Mouse (Mus musculus): ENCODE results near the gene Phf23. TPM values are rescaled to one million over a fixed set of nuclear protein-coding genes. Genes with fewer than 3 reads are reported as not detected.
A peak's percentile ranks its signal among the peaks of the same experiment; 100 is the strongest.
"Not testable (repeated sequence)": the region's sequence is repeated elsewhere in the genome, so short reads cannot be mapped to it uniquely, and the experiment has no call there.

Gene Phf23
- polyA plus RNA-seq, 1 experiment from 2014 or later, result 87.8 TPM

DNA sequence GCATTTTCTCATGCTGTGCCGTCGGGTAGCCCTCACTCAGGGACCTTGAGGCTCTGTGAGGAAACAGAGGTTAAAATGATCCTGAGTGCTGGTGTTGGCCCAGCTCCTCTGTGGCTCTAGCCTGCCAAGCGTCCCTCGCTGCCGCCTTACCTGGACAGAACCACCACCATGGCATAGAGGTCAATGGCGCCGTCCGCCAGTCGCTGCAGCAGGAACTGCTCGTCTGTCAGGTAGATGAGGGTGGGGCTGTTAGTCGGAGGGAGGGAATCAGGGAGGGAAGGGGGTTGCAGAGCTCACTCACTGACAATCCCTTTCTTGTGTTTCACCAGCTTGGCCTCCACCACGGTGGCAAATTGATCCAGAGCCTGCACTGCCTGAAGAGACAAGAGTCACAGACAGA, 15.0 kb downstream of the Phf23 start:
- no peak overlapping the region for H3K27ac ChIP-seq
- no peak for ATAC-seq (ENCODE audit: low FRiP score)
- H3K36me3 ChIP-seq, result peaks cover 81% of the 10 kb centered on the region
- no peak overlapping the region for H3K4me2 ChIP-seq (replicated peaks)
- H3K9me3 ChIP-seq (replicated peaks), result no peaks in the 10 kb centered on the region
- peaks cover 14% of the 10 kb centered on the region for H3K4me1 ChIP-seq
- H3K4me3 ChIP-seq, result no peak overlapping the region
- WGBS, result 84% methylated on average over 12 of the region's 12 CpGs
- no peak overlapping the region for H3K9ac ChIP-seq
- H3K27me3 ChIP-seq, result no peaks in the 10 kb centered on the region

DNA sequence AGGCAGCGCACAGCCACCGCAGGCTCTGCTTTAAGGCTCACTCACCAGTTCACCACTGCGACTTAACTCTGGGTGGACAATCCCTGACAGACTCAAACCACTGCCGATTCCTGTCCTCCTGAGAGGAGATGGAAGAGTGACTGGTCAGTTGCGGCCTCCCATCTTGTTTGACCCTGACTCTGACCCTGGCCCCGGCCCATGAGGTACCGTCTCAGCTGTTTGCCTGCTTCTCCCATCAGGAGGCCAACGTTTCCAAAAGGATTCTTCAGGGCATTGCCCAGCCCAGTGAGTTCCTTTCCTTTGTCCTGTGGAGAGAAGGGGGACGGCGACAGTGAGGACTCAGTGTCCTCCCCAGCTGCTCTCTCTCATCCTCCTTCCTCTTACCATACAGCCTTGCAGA, 15.4 kb downstream of the Phf23 start:
- peaks cover 15% of the 10 kb centered on the region for H3K4me1 ChIP-seq
- H3K27ac ChIP-seq, result no peak overlapping the region
- H3K36me3 ChIP-seq, result peaks cover 76% of the 10 kb centered on the region
- no peak overlapping the region for H3K4me2 ChIP-seq (replicated peaks)
- H3K9ac ChIP-seq, result no peak overlapping the region
- WGBS, result 66% methylated on average over 10 of the region's 10 CpGs
- H3K9me3 ChIP-seq (replicated peaks), result no peaks in the 10 kb centered on the region
- H3K4me3 ChIP-seq, result no peak overlapping the region
- no peak for ATAC-seq (ENCODE audit: low FRiP score)
- no peaks in the 10 kb centered on the region for H3K27me3 ChIP-seq

DNA sequence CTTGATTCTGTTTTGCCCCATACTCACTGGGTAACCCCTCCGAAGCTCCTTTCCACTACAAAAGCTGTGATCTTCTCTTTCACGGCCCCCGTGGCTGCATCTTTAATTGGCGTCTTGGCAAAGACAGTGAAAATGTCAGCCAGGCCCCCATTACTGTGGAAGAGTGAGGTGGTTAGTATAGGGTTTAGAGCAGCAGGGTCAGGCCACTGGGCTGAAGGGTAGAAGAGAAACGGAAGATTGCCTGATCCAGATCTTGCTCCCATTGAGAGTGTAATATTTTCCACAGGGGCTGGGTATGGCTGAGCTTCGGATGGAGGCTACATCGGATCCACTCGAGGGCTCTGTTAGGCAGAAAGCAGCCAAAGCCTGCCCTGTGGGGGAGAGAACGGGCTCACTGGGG, 17.4 kb downstream of the Phf23 start:
- Histone ChIP-seq H3K9me3 (replicated peaks) (no peaks in the 10 kb centered on the region), H3K9ac (no peak overlapping the region), H3K36me3 (peaks cover 57% of the 10 kb centered on the region), H3K4me1 (peaks cover 28% of the 10 kb centered on the region), H3K4me2 (replicated peaks) (no peak overlapping the region), H3K27ac (no peak overlapping the region), H3K4me3 (no peak overlapping the region), H3K27me3 (no peaks in the 10 kb centered on the region)
- ATAC-seq (ENCODE audit: low FRiP score), result no peak
- WGBS, result 87% methylated on average over 9 of the region's 9 CpGs

DNA sequence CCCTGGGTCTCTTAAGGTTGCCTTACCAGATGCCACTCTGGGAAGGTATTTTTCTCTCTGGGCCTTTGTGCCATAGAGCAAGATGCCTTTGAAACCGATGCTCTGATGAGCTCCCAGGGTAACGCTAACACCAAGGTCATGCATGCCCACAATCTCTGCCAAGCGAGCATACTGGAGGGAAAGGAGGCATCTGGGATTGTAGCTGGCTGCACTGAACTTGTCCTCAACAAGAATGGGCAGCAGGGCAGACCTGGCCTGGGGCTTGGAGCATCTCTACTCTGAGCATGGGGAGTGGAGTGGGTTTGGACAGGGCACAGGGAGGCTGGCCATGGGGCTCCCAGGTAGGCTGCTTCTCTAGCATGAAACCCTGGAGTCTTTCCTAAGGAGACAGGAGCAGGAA, 17.8 kb downstream of the Phf23 start:
- ATAC-seq (ENCODE audit: low FRiP score), result no peak
- Histone ChIP-seq H3K4me1 (peaks cover 30% of the 10 kb centered on the region), H3K36me3 (peaks cover 52% of the 10 kb centered on the region), H3K4me3 (no peak overlapping the region), H3K9ac (no peak overlapping the region), H3K9me3 (replicated peaks) (no peaks in the 10 kb centered on the region), H3K27me3 (no peaks in the 10 kb centered on the region), H3K4me2 (replicated peaks) (no peak overlapping the region), H3K27ac (no peak overlapping the region)
- WGBS, result 87% methylated on average over 3 of the region's 3 CpGs

DNA sequence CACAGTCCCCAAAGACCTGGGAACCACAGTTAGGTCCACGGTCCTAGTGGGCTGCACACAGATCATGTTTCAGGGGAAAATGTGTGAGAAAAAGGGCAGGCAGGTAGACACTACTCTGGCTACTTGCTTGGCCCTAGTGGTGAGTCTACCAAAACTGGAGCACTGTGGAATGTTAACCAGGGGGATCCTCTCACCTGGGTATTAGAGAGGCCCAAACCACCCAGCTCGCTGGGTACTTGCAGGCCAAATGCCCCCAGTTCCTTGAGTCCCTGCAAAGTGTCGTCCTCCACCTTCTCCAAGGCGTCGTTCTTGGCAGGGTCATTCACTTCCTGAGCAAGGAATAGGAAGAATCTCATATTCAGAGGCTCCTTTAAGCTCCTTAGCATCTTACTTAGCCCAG, 18.5 kb downstream of the Phf23 start:
- Histone ChIP-seq H3K9me3 (replicated peaks) (no peaks in the 10 kb centered on the region), H3K27me3 (no peaks in the 10 kb centered on the region), H3K4me2 (replicated peaks) (0 out of 2 replicates have a peak overlapping the region, but pooled peaks have one; percentile 86), H3K36me3 (peaks cover 46% of the 10 kb centered on the region), H3K9ac (0 out of 2 replicates have a peak overlapping the region, but pooled peaks have one; percentile 13), H3K4me3 (no peak overlapping the region), H3K27ac (no peak overlapping the region), H3K4me1 (peaks cover 34% of the 10 kb centered on the region)
- no peak for ATAC-seq (ENCODE audit: low FRiP score)
- 63% methylated on average over 5 of the region's 5 CpGs for WGBS

DNA sequence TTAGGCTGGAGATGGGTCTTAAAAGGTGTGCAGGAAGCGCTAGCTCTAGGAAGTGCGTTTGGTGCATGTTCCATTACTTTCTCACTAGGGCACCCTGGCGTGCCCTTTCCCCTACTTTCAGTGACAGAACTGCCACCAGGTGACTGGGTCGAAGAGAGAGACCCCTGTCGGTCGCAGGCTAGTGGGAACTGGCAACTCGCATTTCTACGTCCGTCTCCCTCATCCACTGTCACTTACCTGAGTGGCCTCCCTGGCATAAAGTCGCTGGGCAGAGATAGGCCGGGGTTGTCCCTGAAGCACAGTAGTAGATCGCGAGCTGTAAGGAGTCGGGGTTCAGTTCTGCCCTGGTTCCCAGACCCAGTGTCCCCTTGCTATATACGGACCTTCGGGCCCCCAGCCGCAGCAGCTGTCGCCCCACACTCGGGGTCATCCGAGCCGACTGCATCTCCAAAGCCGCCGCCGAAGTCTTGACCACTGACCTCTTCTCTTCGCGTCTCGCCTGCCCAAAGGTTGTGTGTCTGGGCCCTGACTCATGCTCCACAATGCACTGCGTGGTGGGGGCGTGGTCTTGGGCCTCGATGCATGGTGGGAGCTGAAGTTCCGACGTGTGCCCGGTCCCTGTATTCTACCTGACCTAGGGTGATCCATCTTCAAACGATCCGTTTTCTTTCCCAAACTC, 19.4 kb downstream of the Phf23 start, which contains the start of gene Acadvl:
Acadvl (minus strand) TSS at position 532 of the 679 bp plus-strand sequence.
- Histone ChIP-seq H3K4me2 (replicated peaks) (peak within 1 kb of the TSS; percentile 86), H3K9me3 (replicated peaks) (no peaks in the 10 kb centered on the region), H3K36me3 (peaks cover 36% of the 10 kb centered on the region), H3K4me1 (peaks cover 44% of the 10 kb centered on the region), H3K9ac (peak within 1 kb of the TSS; percentile 70), H3K27me3 (no peaks in the 10 kb centered on the region), H3K27ac (peak within 1 kb of the TSS; percentile 58), H3K4me3 (peak within 1 kb of the TSS; percentile 50)
- WGBS, result under 1% methylated on average over 35 of the region's 35 CpGs
- ATAC-seq (ENCODE audit: low FRiP score), result peak; percentile 67

DNA sequence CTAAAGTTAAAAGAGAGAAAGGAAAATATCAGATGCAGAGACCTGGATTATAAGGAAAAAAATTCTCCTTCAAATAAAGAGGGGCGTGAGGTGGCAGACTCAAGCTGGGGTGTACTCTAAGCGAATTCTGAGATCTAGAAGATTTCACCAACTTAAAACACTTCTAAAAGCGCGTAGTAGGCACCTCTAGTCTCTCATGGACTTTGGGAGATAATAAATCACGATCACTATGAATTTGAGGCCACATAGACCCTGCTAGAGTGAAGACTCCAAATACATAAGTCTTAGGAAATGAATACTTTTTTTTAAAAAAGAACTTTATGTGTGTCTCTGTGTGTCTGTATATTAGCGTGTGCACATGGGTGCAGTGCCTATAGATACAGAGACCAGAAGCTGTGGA, 20.1 kb downstream of the Phf23 start:
- no peaks in the 10 kb centered on the region for H3K27me3 ChIP-seq
- H3K9me3 ChIP-seq (replicated peaks), result no peaks in the 10 kb centered on the region
- H3K4me2 ChIP-seq (replicated peaks), result peak overlapping the region; percentile 86
- H3K4me1 ChIP-seq, result peaks cover 50% of the 10 kb centered on the region
- H3K36me3 ChIP-seq, result peaks cover 29% of the 10 kb centered on the region
- H3K27ac ChIP-seq, result no peak overlapping the region
- 66% methylated on average over 6 of the region's 6 CpGs for WGBS
- ATAC-seq (ENCODE audit: low FRiP score), result no peak
- H3K9ac ChIP-seq, result no peak overlapping the region
- no peak overlapping the region for H3K4me3 ChIP-seq

DNA sequence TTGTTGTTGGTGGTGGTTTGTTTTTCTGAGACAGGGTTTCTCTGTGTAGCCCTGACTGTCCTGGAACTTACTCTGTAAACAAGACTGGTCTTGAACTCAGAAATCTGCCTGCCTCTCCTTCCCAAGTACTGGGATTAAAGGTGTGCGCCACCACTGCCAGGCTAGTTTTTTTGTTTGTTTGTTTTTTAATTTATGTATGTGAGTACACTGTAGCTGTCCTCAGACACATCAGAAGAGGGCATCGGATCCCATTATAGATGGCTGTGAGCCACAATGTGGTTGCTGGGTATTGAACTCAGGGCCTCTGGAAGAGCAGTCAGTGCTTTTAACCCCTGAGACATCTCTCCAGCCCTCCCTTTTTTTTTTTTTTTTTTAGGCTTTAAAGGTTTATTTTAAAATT, 20.6 kb downstream of the Phf23 start:
- Histone ChIP-seq H3K4me1 (peaks cover 50% of the 10 kb centered on the region), H3K36me3 (peaks cover 24% of the 10 kb centered on the region)
- not testable (repeated sequence) for H3K4me2 ChIP-seq (replicated peaks); H3K27me3 ChIP-seq; H3K9ac ChIP-seq; H3K4me3 ChIP-seq; H3K27ac ChIP-seq; ATAC-seq (ENCODE audit: low FRiP score); H3K9me3 ChIP-seq (replicated peaks)
- 91% methylated on average over 2 of the region's 2 CpGs for WGBS

DNA sequence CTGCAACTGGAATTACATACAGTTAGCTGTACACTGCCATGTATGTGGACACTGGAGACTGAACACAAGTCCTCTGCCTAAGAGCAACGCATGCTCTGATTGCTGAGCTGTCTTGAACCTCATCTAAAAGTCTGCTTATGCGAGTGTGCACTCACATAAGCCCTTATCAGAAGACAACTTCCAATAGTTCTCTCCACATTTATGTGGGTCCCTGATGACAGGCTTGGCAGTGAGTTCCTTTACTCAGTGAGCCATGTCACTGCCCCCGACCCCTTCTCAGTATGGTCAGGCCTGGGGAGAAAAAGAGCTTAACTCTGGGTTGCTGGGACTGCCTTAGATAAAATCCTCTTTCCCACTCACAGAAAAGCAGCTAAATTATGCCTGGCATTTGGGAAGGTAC, 21.1 kb downstream of the Phf23 start, which contains the start of gene Dlg4:
Dlg4 (plus strand) TSS at position 274 of the 400 bp plus-strand sequence.
- Histone ChIP-seq H3K4me2 (replicated peaks) (peak within 1 kb of the TSS; percentile 91), H3K9me3 (replicated peaks) (no peaks in the 10 kb centered on the region), H3K27me3 (no peaks in the 10 kb centered on the region), H3K27ac (peak within 1 kb of the TSS; percentile 94), H3K4me1 (peaks cover 50% of the 10 kb centered on the region), H3K9ac (peak within 1 kb of the TSS; percentile 96), H3K4me3 (peak within 1 kb of the TSS; percentile 71; the same call in 1 of the 2 replicates), H3K36me3 (peaks cover 19% of the 10 kb centered on the region)
- ATAC-seq (ENCODE audit: low FRiP score), result no peak
- WGBS, result 78% methylated on average over 3 of the region's 3 CpGs

DNA sequence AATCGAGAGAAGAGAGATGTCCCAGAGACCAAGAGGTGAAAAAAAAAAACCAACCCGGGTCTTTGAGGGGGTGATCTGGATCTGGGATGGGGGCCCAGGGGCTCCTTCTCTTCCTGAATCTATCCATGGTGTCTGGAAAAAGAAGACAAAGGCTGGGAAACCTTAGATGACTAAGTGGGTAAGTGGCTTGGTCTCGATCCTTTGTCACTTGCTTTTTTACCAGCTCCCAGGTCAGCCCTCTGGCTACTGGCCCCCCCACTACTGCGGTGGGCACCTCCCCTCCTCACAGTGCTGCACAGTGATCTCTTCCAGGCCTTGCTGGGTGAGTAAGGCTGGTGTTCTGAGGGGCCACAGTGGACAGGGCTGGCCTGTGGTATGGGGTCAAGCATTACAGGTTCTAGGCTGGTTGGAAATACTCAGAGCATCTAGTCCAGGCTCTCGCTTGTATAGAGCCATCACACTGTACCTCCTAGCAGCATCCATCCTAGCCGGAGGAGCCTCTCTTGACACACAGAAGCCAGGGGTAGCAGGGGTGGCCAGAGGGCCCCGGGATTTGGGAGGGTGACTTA, 21.7 kb downstream of the Phf23 start:
- Histone ChIP-seq H3K4me3 (peak overlapping the region; percentile 71; the same call in 1 of the 2 replicates), H3K9me3 (replicated peaks) (no peaks in the 10 kb centered on the region), H3K27ac (peak overlapping the region; percentile 94), H3K27me3 (no peaks in the 10 kb centered on the region), H3K9ac (peak overlapping the region; percentile 96), H3K4me2 (replicated peaks) (peak overlapping the region; percentile 91), H3K4me1 (peaks cover 54% of the 10 kb centered on the region), H3K36me3 (peaks cover 13% of the 10 kb centered on the region)
- no peak for ATAC-seq (ENCODE audit: low FRiP score)
- WGBS, result 44% methylated on average over 7 of the region's 7 CpGs

DNA sequence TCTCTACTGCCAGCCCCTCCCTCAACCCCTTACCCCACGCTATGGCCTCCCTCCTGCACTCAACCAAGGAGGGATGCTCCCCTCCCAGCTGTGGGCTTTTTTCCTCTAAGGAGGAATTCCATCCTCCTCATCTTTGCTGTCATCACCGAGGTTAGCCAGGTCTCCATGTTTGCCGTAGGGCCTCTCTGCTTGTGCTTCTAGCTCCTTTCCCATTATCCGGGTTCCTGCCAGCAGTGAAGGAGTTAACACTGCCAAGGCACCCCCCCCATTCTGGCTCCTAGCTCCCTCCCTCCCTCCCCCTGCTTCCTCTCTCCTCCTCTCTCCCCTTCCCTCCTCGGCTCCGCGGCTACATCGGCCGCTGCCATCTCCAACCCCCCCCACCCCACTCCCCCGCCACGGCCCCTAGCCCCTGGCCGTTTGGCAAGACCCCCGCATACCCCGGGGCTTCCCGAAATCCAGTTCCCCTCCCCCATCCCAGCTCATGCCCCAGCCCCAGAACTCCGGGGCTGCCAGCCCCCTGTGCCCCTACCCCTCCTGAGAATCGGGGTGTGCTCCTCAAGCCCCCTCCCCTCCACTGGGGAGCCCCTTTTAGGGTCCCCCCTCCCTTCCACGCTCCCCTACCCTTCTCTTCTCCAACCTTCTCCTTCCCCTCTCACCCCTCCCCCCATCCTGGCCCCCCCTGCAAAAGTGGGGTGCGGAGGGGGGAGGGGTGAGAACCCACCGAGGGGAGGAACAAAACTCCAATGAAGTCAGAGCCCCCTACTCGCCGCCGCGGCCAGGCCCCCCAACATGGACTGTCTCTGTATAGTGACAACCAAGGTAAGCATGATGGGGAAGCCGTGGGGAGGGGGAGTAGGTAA, 22.8 kb downstream of the Phf23 start:
- no peaks in the 10 kb centered on the region for H3K27me3 ChIP-seq
- H3K4me1 ChIP-seq, result peaks cover 64% of the 10 kb centered on the region
- peak overlapping the region; percentile 71 for H3K4me3 ChIP-seq
- peaks cover 2% of the 10 kb centered on the region; the same call in 1 of the 2 replicates for H3K36me3 ChIP-seq
- H3K9ac ChIP-seq, result peak overlapping the region; percentile 96
- no peak for ATAC-seq (ENCODE audit: low FRiP score)
- WGBS, result 1% methylated on average over 21 of the region's 25 CpGs
- no peaks in the 10 kb centered on the region for H3K9me3 ChIP-seq (replicated peaks)
- peak overlapping the region; percentile 91 for H3K4me2 ChIP-seq (replicated peaks)
- H3K27ac ChIP-seq, result peak overlapping the region; percentile 94

DNA sequence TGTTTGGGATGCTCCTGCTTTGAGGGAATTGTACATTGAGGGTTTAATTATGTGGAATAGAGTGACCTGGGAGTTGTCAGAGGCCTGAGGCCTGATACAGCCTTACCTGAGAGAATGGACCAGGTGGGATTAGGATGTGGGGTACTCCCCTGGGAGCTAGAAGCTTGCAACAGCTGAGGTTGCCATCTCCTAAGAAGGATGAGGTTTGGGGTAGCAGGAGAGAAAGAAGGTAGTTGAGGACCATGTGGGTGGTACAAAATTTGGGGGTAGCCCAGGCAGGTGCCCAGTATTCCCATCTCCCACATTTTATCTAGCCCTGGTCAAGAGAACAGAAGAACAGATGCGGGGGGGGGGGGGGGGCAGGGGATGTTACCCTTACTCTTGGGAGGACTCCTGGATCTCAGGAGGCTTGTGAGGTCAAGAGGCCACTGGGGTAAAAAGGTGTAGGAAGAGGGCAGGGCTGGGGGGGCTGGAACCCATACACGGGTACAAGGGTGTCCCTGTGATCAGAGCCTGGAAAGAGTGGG, 24.0 kb downstream of the Phf23 start:
- no peaks in the 10 kb centered on the region for H3K27me3 ChIP-seq
- ATAC-seq (ENCODE audit: low FRiP score), result no peak
- H3K4me3 ChIP-seq, result peak overlapping the region; percentile 71
- 25% methylated on average over 1 of the region's 2 CpGs for WGBS
- peak overlapping the region; percentile 91 for H3K4me2 ChIP-seq (replicated peaks)
- H3K9ac ChIP-seq, result peak overlapping the region; percentile 96
- H3K9me3 ChIP-seq (replicated peaks), result no peaks in the 10 kb centered on the region
- H3K36me3 ChIP-seq, result no peaks in the 10 kb centered on the region
- H3K4me1 ChIP-seq, result peaks cover 67% of the 10 kb centered on the region
- peak overlapping the region; percentile 94 for H3K27ac ChIP-seq
